Mouse (Mus musculus) testis, adult 2 months (tissue): ENCODE measurements around the gene Sptbn1. TPM values are rescaled to one million over a fixed set of nuclear protein-coding genes. Genes with fewer than 3 reads are reported as not detected.

Experiments
- H3K27ac ChIP-seq: fragments of 200-500 bp; 2 replicates; pipeline ENCODE4 v1.5.1; 2012; ENCODE audit warnings: low read depth, low read length; ENCODE audit not compliant: control insufficient read depth, insufficient read depth
- H3K27me3 ChIP-seq: fragments of 200-500 bp; 2 replicates; pipeline ENCODE4 v1.6.1; 2012; ENCODE audit warnings: mild to moderate bottlenecking, low read length, moderate library complexity; ENCODE audit not compliant: control insufficient read depth, insufficient read depth
- H3K36me3 ChIP-seq: fragments of 200-500 bp; 2 replicates; pipeline ENCODE4 v1.6.1; 2012; ENCODE audit warnings: mild to moderate bottlenecking, low read length; ENCODE audit not compliant: control insufficient read depth, insufficient read depth
- H3K4me1 ChIP-seq: fragments of 200-500 bp; 2 replicates; pipeline ENCODE4 v1.6.1; 2012; ENCODE audit warnings: low read length; ENCODE audit not compliant: control insufficient read depth, insufficient read depth
- H3K4me3 ChIP-seq: fragments of 200-500 bp; 2 replicates; pipeline ENCODE4 v1.5.1; 2012; ENCODE audit warnings: low read depth, mild to moderate bottlenecking, low read length, moderate library complexity, mixed read lengths; ENCODE audit not compliant: control insufficient read depth
- CTCF ChIP-seq: fragments of 200-500 bp; IDR thresholded peaks from 2 replicates; pipeline ENCODE4 v1.5.1; 2012; ENCODE audit warnings: low read depth, mild to moderate bottlenecking, inconsistent platforms, low read length, moderate library complexity; ENCODE audit not compliant: control insufficient read depth, insufficient read depth, insufficient replicate concordance
- POLR2A ChIP-seq: fragments of 200-500 bp; IDR thresholded peaks from 2 replicates; pipeline ENCODE4 v1.6.1; 2012; ENCODE audit warnings: low read depth, mild to moderate bottlenecking, inconsistent platforms, low read length, moderate library complexity; ENCODE audit not compliant: control insufficient read depth
- polyA plus RNA-seq: library from polyadenylated mRNA; depleted of rRNA; stranded (reverse); fragments of >200 nt; gene quantifications from 2 replicates; pipeline ENCODE4 v1.2.3, GENCODE M21; 2012; rRNA removed

Gene Sptbn1
- polyA plus RNA-seq, 1 experiment = 21.8 TPM

DNA sequence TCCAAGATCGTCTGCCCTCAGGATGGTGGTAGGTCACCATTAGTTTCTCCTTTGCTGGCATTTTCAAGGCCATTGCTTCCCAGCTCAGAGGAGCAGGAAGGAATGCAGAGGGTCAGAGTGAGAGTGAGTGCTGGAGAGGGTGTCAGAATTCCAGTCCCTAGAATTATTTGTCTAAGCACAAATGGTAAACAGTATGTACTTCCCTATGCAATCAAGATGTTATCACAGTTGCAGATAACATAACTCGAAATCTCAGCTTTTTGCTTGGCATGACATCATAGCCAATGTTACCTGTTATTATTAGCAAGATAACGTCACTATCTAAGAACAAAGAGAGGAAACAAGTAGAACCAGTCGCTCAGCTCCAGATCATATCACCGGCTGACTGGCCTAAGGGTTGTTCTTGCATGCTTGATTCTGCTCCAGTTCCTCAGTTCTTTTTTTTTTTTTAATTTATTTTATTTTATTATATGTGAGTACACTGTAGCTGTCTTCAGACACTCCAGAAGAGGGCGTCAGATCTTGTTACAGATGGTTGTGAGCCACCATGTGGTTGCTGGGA lies 172.7 kb downstream of the Sptbn1 start:
- no peak overlapping the region for H3K4me3 ChIP-seq
- H3K4me1 ChIP-seq = no peaks in the 10 kb centered on the region
- H3K27ac ChIP-seq = no peak overlapping the region
- H3K27me3 ChIP-seq = no peaks in the 10 kb centered on the region
- no peak for TF ChIP-seq POLR2A
- no peak for TF ChIP-seq CTCF
- H3K36me3 ChIP-seq = no peaks in the 10 kb centered on the region

DNA sequence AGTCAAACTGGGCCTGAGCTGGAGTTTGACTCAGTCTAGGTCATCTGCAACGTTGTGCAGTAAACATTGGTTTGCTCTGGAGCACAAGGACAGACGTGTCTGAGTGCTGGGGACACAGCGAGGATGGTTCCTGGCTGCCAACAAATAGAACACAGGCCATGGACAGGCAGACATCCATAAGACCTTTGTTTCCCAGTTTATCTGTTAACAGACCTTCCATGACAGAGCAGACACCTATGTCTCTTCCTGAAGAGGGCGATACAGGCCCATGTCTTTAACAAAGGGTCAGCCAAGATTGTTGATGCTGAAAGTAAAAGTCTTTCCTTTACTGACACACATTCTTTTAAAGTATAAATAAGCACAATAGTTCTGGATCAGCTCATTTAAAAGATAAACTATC lies 176.1 kb downstream of the Sptbn1 start:
- Histone ChIP-seq H3K4me1 (no peaks in the 10 kb centered on the region), H3K27ac (no peak overlapping the region), H3K36me3 (no peaks in the 10 kb centered on the region), H3K27me3 (no peaks in the 10 kb centered on the region), H3K4me3 (no peak overlapping the region)
- TF ChIP-seq CTCF (no peak), POLR2A (no peak)

- no peak overlapping the region for H3K4me3 ChIP-seq
- TF ChIP-seq POLR2A (no peak), CTCF (no peak)
- H3K36me3 ChIP-seq = no peaks in the 10 kb centered on the region
- H3K27ac ChIP-seq = no peak overlapping the region
- no peaks in the 10 kb centered on the region for H3K4me1 ChIP-seq
- H3K27me3 ChIP-seq = no peaks in the 10 kb centered on the region
Observed at GRCm38 (mm10) chr11:30085114-30085513, 182.9 kb downstream of the Sptbn1 start.

- no peaks in the 10 kb centered on the region for H3K4me1 ChIP-seq
- TF ChIP-seq CTCF = peak; percentile 27; the same call in 1 of the 2 replicates
- TF ChIP-seq POLR2A = no peak
- no peaks in the 10 kb centered on the region for H3K27me3 ChIP-seq
- no peaks in the 10 kb centered on the region for H3K36me3 ChIP-seq
- no peak overlapping the region for H3K4me3 ChIP-seq
- no peak overlapping the region for H3K27ac ChIP-seq
Observed at GRCm38 (mm10) chr11:30057299-30057698, 210.7 kb downstream of the Sptbn1 start.

Other genes starting within 250 kb of the Sptbn1 start
- gene Eml6, start 242.1 kb downstream of the Sptbn1 start, polyA plus RNA-seq = 15.0 and 17.4 TPM in 2 replicates
- gene 4930505A04Rik, start 203.7 kb upstream of the Sptbn1 start, polyA plus RNA-seq = 61.7 and 84.5 TPM in 2 replicates